ENCODE assay signal across 18 mouse cellular contexts in genomic region chr8:120110966-120111365, GRCm38 (mm10). TPM values are rescaled to one million over a fixed set of nuclear protein-coding genes. Genes with fewer than 3 reads are reported as not detected.
DNase-seq lines count a peak whose midpoint lies in the region; ATAC-seq and TF ChIP-seq lines count a peak whose summit lies in the region.
"Had no signal": no experiment of that assay in that cellular context is flagged by ENCODE, and none has a peak within 500 bp of the region (broad histone marks: within the 10 kb centered on the region; RNA-seq: fewer than 3 reads in every experiment).

No protein-coding gene starts in this region.

- no peak for TF ChIP-seq POLR2A in bone marrow macrophage, adult 2 months (IDR thresholded peaks at IDR 0.05; ENCODE audit: borderline replicate concordance, low read depth, low read length)

- H3K36me3 ChIP-seq in megakaryocyte, embryonic 14.5 days (replicated peaks; ENCODE audit: low read length), result no peaks in the 10 kb centered on the region
- no peaks in the 10 kb centered on the region for H3K36me3 ChIP-seq in macrophage (ENCODE audit: inconsistent target)
- H3K36me3 ChIP-seq: embryonic facial prominence, embryonic 10.5 days; embryonic facial prominence, embryonic 12.5 days; forebrain, embryonic 15.5 days had no signal

- no peak for TF ChIP-seq CTCF in bone marrow macrophage, adult 2 months (IDR thresholded peaks at IDR 0.05; ENCODE audit: low read depth, low read length)

- H3K4me3 ChIP-seq in megakaryocyte, embryonic 14.5 days (replicated peaks), result peak overlapping the region; percentile 47
- H3K4me3 ChIP-seq in bone marrow macrophage, adult 2 months (ENCODE audit: insufficient read depth, low read length), result no peak overlapping the region
- H3K4me3 ChIP-seq in macrophage (ENCODE audit: inconsistent target), result no peak overlapping the region
- H3K4me3 ChIP-seq: embryonic facial prominence, embryonic 10.5 days; embryonic facial prominence, embryonic 12.5 days; forebrain, embryonic 13.5 days; forebrain, embryonic 15.5 days had no signal

- WGBS in macrophage (ENCODE audit: missing documents), result 93% methylated on average over 4 of the region's 4 CpGs

- no peak for DNase-seq in right cerebral cortex, postnatal 10 days (ENCODE audit: low spot score in 2 of 2)
- DNase-seq in frontal cortex, postnatal 25 days (ENCODE audit: low spot score in 2 of 2), result no peak
- DNase-seq: adrenal gland, adult 8-10 months; adrenal gland, postnatal 14 days; cerebellum, adult 11-12 months; cerebellum, adult 2 months; cerebellum, adult 9-10 months; cerebellum, postnatal 10 days; cerebellum, postnatal 25 days; forebrain, postnatal 0 days had no signal

- H3K27me3 ChIP-seq in megakaryocyte, embryonic 14.5 days (replicated peaks), result peaks cover 32% of the 10 kb centered on the region

- H3K79me2 ChIP-seq in macrophage (ENCODE audit: inconsistent target), result peaks cover 24% of the 10 kb centered on the region

- ATAC-seq in megakaryocyte, adult 5-6 weeks (ENCODE audit: poor library complexity, severe bottlenecking), result no peak
- ATAC-seq: forebrain, embryonic 13.5 days; forebrain, embryonic 15.5 days; forebrain, postnatal 0 days had no signal

- H3K4me1 ChIP-seq in megakaryocyte, embryonic 14.5 days, result peaks cover 74% of the 10 kb centered on the region
- H3K4me1 ChIP-seq in bone marrow macrophage, adult 2 months (ENCODE audit: control insufficient read depth, insufficient read depth, low read length), result peaks cover 58% of the 10 kb centered on the region

- no peaks in the 10 kb centered on the region for H3K9me3 ChIP-seq in megakaryocyte, embryonic 14.5 days
- H3K9me3 ChIP-seq: embryonic facial prominence, embryonic 10.5 days; embryonic facial prominence, embryonic 12.5 days; forebrain, embryonic 13.5 days; forebrain, embryonic 15.5 days had no signal

- H3K27ac ChIP-seq in bone marrow macrophage, adult 2 months (ENCODE audit: insufficient read depth, low read depth, low read length), result peak overlapping the region; percentile 82
- H3K27ac ChIP-seq in macrophage, result peak overlapping the region; percentile 97
- H3K27ac ChIP-seq: embryonic facial prominence, embryonic 10.5 days; embryonic facial prominence, embryonic 12.5 days; forebrain, embryonic 13.5 days; forebrain, embryonic 15.5 days had no signal

RNA-seq across cellular contexts. Expression of gene 6430548M08Rik, which starts 3.0 kb away (rescaled TPM):
- 2.4 and 4.1 TPM in 2 replicates for polyA plus RNA-seq in megakaryocyte, embryonic 14.5 days (2012; ENCODE audit: insufficient read depth, low replicate concordance)
- 61.4 and 76.5 TPM in 2 replicates for total RNA-seq in megakaryocyte, adult 5-6 weeks (2015)
- total RNA-seq in megakaryocyte, adult 5-6 weeks (2017), result 70.0 and 87.2 TPM in 2 replicates
- 40.4 and 43.2 TPM in 2 replicates for polyA plus RNA-seq in bone marrow macrophage, adult 2 months (2012; ENCODE audit: insufficient read depth, insufficient read length, missing spikeins)
- 10 to 100 TPM in 16 of 26 experiments, 1 to 10 TPM in 10; 1.4 to 55.6 (median 17.6) TPM for total RNA-seq in macrophage (2018; cell fraction: chromatin; rRNA removed)
- 10 to 100 TPM in 25 of 26 experiments, 1 to 10 TPM in 1; 8.5 to 48.8 (median 22.5) TPM for total RNA-seq in macrophage (2018; cell fraction: cytosol; rRNA removed)
- 10 to 100 TPM in 21 of 26 experiments, 1 to 10 TPM in 5; 4.2 to 47.4 (median 20.8) TPM for total RNA-seq in macrophage (2018; cell fraction: nucleus; rRNA removed)
- 25.6 to 29.2 TPM (median 26.4 TPM) in 3 replicates for polyA plus RNA-seq in macrophage (2018)

RNA-seq across cellular contexts. Expression of gene Zdhhc7, which starts 9.7 kb away (rescaled TPM):
- 29.1 and 34.2 TPM in 2 replicates for polyA plus RNA-seq in megakaryocyte, embryonic 14.5 days (2012; ENCODE audit: insufficient read depth, low replicate concordance)
- 21.1 and 23.0 TPM in 2 replicates for total RNA-seq in megakaryocyte, adult 5-6 weeks (2015)
- total RNA-seq in megakaryocyte, adult 5-6 weeks (2017), result 31.8 and 33.3 TPM in 2 replicates
- polyA plus RNA-seq in bone marrow macrophage, adult 2 months (2012; ENCODE audit: insufficient read depth, insufficient read length, missing spikeins), result 33.5 and 36.9 TPM in 2 replicates
- 10 to 100 TPM in 22 of 26 experiments, 1 to 10 TPM in 4; 5.8 to 47.9 (median 19.9) TPM for total RNA-seq in macrophage (2018; cell fraction: chromatin; rRNA removed)
- total RNA-seq in macrophage (2018; cell fraction: cytosol; rRNA removed), result 10 to 100 TPM; 16.4 to 44.2 (median 33.9) TPM
- total RNA-seq in macrophage (2018; cell fraction: nucleus; rRNA removed), result 10 to 100 TPM; 12.3 to 55.8 (median 27.6) TPM
- 18.5 to 34.0 TPM (median 27.8 TPM) in 3 replicates for polyA plus RNA-seq in macrophage (2018)
